Mouse (Mus musculus): ENCODE results near the gene Metrn.

DNA sequence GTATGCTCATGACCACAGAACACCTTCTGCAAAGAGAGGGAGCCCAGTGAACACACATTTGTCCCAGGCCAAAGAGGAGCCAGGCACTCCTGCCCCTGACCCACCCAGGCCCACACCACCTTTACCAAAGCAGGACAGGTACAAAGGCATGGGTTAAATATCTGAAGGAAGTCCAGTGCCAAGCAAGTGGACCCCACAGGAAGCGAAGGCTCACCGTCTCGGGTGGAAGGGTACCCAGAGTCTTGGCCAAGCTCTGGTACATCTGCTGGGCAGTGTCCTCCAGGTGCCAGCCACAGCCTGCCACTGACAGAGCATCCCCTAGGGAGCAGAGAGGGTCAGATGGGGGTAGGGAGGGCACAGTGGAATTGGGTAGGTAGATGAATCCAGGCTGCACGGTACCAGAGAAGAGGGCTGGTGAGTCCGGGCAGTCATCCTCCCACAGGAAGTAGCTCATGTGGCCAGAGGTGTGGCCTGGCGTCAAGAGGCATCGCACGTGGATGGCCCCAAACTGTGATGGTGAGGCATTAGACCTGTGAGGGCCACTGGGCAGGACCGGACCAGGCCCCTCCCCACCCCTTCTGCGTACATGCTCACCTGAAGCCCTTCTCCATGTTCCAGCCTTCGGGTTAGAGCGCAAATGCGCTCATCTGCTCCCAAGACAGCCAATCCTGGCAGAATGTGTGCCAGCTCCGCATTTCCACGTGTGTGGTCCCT, 12.9 kb downstream of the Metrn start:
- TF ChIP-seq CTCF (IDR thresholded peaks at IDR 0.05; ENCODE audit: control insufficient read depth, insufficient read depth, low read length), result no peak
- peak; percentile 20; the same call in 1 of the 2 replicates for TF ChIP-seq POLR2A (IDR thresholded peaks at IDR 0.05; ENCODE audit: borderline replicate concordance, control insufficient read depth, low read depth, low read length)

All from bone marrow, adult 2 months (tissue).